Mouse (Mus musculus) spleen, adult 2 months (tissue): ENCODE data around the gene Dst.

Experiments used
- CTCF ChIP-seq: fragments of 200-500 bp; IDR thresholded peaks from 2 replicates; pipeline ENCODE4 v1.5.1; 2011; ENCODE audit warnings: mild to moderate bottlenecking, inconsistent platforms; ENCODE audit not compliant: insufficient read depth, insufficient read length, insufficient replicate concordance; ENCODE audit errors: extremely low read depth
- POLR2A ChIP-seq: fragments of 200-500 bp; IDR thresholded peaks from 2 replicates; pipeline ENCODE4 v1.6.1; 2011; ENCODE audit warnings: low read depth, low read length, inconsistent platforms

- no peak for TF ChIP-seq POLR2A
- TF ChIP-seq CTCF = no peak
These were observed 391.5 kb downstream of the Dst start for GRCm38 (mm10) chr1:34299507-34299906.
